Mouse (Mus musculus): Measurements from ENCODE around the gene Igf2. TPM values are rescaled to one million over a fixed set of nuclear protein-coding genes. Genes with fewer than 3 reads are reported as not detected.

Gene Igf2
- 502 and 1,447 TPM in 2 replicates for polyA plus RNA-seq (2012; rRNA removed)

DNA sequence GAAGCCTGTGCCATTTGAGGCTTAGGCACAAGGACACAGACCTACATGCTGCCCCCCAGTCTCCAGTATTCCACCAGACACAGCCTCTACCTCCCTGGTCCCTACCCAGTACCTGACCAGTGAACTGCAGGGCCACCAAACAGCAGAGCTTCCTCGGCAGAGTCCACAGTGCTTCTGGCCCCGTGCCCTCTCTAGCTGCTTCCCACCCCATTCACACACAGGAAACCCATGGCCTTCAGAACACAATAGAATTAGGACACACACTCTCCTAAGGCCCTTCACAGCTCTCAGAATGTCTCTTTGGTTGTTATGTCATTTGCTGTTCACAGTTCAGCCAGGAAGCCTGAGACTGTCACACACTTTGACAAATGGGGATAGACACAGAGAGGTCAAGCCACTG lies at the start of gene Igf2:
TSS of gene Igf2 (minus strand) at position 158 of the 400 bp plus-strand sequence.

GRCm38 (mm10) chr7:142669751-142670625 lies 3.4 kb upstream of the Igf2 start, which contains the start of gene Gm49394:
Gene Gm49394 (minus strand): TSS chr7:142669942.

Other genes starting within 250 kb of the Igf2 start
- 0.34 and 0.88 TPM in 2 replicates for gene Syt8, start 232.0 kb downstream of the Igf2 start, polyA plus RNA-seq (2012; rRNA removed)
- gene Tnni2, start 225.0 kb downstream of the Igf2 start, polyA plus RNA-seq (2012; rRNA removed): 3.3 and 5.1 TPM in 2 replicates
- 20.5 and 42.6 TPM in 2 replicates for gene Lsp1, start 206.0 kb downstream of the Igf2 start, polyA plus RNA-seq (2012; rRNA removed)
- gene Tnnt3, start 168.0 kb downstream of the Igf2 start, polyA plus RNA-seq (2012; rRNA removed): 2.6 and 6.1 TPM in 2 replicates
- gene Mrpl23, start 134.1 kb downstream of the Igf2 start, polyA plus RNA-seq (2012; rRNA removed): 77.1 and 103 TPM in 2 replicates
- 0.16 TPM in 1 of 2 replicates, not detected in the other for gene Gm49394, start 3.1 kb upstream of the Igf2 start, polyA plus RNA-seq (2012; rRNA removed)
- not detected in 2 replicates for gene Ins2, start 76.6 kb upstream of the Igf2 start, polyA plus RNA-seq (2012; rRNA removed)

Measured in central nervous system, embryonic 11.5 days (tissue).